Mouse (Mus musculus) heart, embryonic 10.5 days (tissue): ENCODE results near the gene Brsk2. TPM values are rescaled to one million over a fixed set of nuclear protein-coding genes. Genes with fewer than 3 reads are reported as not detected.

Source experiments
- DNase-seq: peaks from one replicate; pipeline ENCODE4 v3.0.0-alpha.2; 2017; ENCODE audit warnings: low spot score
- H3K27ac ChIP-seq: fragments of 300-500 bp; sonication (generic); 2 replicates; pipeline ENCODE4 v1.5.1; 2016; ENCODE audit warnings: mild to moderate bottlenecking
- H3K27me3 ChIP-seq: fragments of 300-500 bp; sonication (generic); 2 replicates; pipeline ENCODE4 v1.6.1; 2016; ENCODE audit warnings: mild to moderate bottlenecking; ENCODE audit not compliant: poor library complexity, insufficient read depth, severe bottlenecking
- H3K36me3 ChIP-seq: fragments of 300-500 bp; sonication (generic); 2 replicates; pipeline ENCODE4 v1.6.1; 2016; ENCODE audit warnings: mild to moderate bottlenecking, moderate library complexity
- H3K4me1 ChIP-seq: fragments of 300-500 bp; sonication (generic); 2 replicates; pipeline ENCODE4 v1.6.1; 2016; ENCODE audit warnings: mild to moderate bottlenecking
- H3K4me3 ChIP-seq: fragments of 300-500 bp; sonication (generic); 2 replicates; pipeline ENCODE4 v1.5.1; 2016; ENCODE audit warnings: mild to moderate bottlenecking, moderate library complexity
- H3K9me3 ChIP-seq: fragments of 300-500 bp; sonication (generic); 2 replicates; pipeline ENCODE4 v1.6.1; 2016; ENCODE audit warnings: mild to moderate bottlenecking, moderate library complexity
- WGBS: fragments of 180-500 bp; shearing (Covaris S2); methylation state at CpG from one replicate; pipeline ENCODE4 v1.1.7; 2016; 5-methylcytosine and 5-hydroxymethylcytosine counted together
- polyA plus RNA-seq: library from polyadenylated mRNA; unstranded; fragments of >200 nt; fragmentation: Nextera tagmentation; extraction: Ambion mirVana; gene quantifications from 2 replicates; pipeline ENCODE4 v1.2.1, GENCODE M21; 2016

The Brsk2 gene
- polyA plus RNA-seq, 1 experiment from 2014 or later = 0.19 TPM

DNA sequence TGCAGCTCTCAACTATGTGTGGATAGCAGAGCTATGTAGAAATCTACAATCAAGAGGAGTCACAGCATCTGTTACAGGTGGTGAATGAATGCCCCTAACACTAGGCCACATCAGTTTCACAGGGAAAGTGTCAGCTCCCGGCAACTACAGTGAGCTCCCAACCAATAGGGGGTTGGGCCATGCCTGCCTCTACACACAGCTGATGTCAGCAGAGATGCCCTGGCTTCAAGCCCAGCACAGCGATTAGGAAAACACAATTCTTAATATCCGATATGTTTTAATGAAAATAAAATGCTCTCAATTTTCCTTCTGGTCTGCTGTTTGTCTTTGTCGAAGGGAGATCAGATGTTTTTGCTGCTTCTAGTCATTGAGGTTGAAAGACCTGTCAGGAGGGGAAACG lies 6.1 kb upstream of the Brsk2 start:
- 75% methylated on average over 5 of the region's 5 CpGs for WGBS
- Histone ChIP-seq H3K36me3 (no peaks in the 10 kb centered on the region), H3K9me3 (no peaks in the 10 kb centered on the region), H3K27ac (no peak overlapping the region), H3K4me1 (no peaks in the 10 kb centered on the region), H3K4me3 (no peak overlapping the region), H3K27me3 (peaks cover 66% of the 10 kb centered on the region)
- DNase-seq = no peak

- WGBS = 35% methylated on average over 7 of the region's 7 CpGs
Measured at GRCm38 (mm10) chr7:141945927-141946326, 3.6 kb upstream of the Brsk2 start.

GRCm38 (mm10) chr7:141947512-141947911 lies 2.0 kb upstream of the Brsk2 start:
- Histone ChIP-seq H3K27me3 (peaks cover 98% of the 10 kb centered on the region), H3K4me3 (no peak overlapping the region)

More at GRCm38 (mm10) chr7:141945927-141946326, 3.6 kb upstream of the Brsk2 start:
- Histone ChIP-seq H3K4me1 (peaks cover 16% of the 10 kb centered on the region), H3K4me3 (no peak overlapping the region), H3K27me3 (peaks cover 84% of the 10 kb centered on the region), H3K27ac (no peak overlapping the region), H3K9me3 (no peaks in the 10 kb centered on the region), H3K36me3 (no peaks in the 10 kb centered on the region)
- DNase-seq = no peak

DNA sequence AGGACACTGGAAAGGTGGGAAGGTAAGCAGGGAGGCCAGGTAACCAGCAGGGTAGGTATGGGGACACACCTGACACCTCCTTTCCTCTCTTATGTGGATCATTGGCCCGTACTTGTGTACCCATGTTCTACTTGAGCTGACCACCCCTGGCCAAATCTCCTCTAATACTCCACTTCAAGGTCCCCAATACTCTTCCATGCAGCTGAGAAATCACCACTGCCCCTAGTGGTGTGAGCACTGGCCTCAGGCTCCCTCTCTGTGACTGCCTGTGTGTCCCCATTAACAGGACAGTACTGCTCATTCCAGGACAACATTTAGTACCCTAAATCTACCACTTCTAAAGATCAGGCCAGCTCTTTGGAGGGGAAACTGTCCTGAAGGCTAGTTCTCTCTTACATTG lies 1.5 kb upstream of the Brsk2 start:
- Histone ChIP-seq H3K27ac (no peak overlapping the region), H3K4me3 (no peak overlapping the region), H3K36me3 (no peaks in the 10 kb centered on the region), H3K27me3 (peaks cover 98% of the 10 kb centered on the region), H3K4me1 (peaks cover 16% of the 10 kb centered on the region), H3K9me3 (no peaks in the 10 kb centered on the region; the same call in 1 of the 2 replicates)
- DNase-seq = no peak
- 69% methylated on average over 1 of the region's 1 CpGs for WGBS

More at GRCm38 (mm10) chr7:141947512-141947911, 2.0 kb upstream of the Brsk2 start:
- Histone ChIP-seq H3K36me3 (no peaks in the 10 kb centered on the region), H3K4me1 (peaks cover 16% of the 10 kb centered on the region), H3K9me3 (no peaks in the 10 kb centered on the region; the same call in 1 of the 2 replicates), H3K27ac (no peak overlapping the region)
- no peak for DNase-seq

DNA sequence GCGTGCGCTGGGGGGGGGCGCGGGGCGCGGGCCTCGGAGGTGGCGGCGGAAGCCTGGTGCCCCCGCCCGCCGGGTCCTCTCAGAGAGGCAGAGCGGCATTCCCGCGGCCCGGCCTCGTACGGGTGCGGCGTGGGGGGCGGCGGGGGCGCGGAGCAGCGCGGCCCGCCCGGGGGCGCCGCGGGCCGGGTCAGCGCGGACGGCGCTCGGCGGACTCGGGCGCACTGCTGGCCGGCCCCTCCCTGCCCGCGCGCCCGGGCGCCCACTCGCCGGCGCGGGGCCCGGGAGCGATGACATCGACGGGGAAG lies 200 bp downstream of the Brsk2 start:
- no peak overlapping the region for H3K27ac ChIP-seq
- WGBS = under 1% methylated on average over 47 of the region's 54 CpGs
- no peak for DNase-seq
- no peaks in the 10 kb centered on the region; the same call in 1 of the 2 replicates for H3K9me3 ChIP-seq
- peaks cover 98% of the 10 kb centered on the region for H3K27me3 ChIP-seq
- H3K4me1 ChIP-seq = peaks cover 16% of the 10 kb centered on the region
- no peaks in the 10 kb centered on the region for H3K36me3 ChIP-seq
- H3K4me3 ChIP-seq = peak overlapping the region; percentile 63

DNA sequence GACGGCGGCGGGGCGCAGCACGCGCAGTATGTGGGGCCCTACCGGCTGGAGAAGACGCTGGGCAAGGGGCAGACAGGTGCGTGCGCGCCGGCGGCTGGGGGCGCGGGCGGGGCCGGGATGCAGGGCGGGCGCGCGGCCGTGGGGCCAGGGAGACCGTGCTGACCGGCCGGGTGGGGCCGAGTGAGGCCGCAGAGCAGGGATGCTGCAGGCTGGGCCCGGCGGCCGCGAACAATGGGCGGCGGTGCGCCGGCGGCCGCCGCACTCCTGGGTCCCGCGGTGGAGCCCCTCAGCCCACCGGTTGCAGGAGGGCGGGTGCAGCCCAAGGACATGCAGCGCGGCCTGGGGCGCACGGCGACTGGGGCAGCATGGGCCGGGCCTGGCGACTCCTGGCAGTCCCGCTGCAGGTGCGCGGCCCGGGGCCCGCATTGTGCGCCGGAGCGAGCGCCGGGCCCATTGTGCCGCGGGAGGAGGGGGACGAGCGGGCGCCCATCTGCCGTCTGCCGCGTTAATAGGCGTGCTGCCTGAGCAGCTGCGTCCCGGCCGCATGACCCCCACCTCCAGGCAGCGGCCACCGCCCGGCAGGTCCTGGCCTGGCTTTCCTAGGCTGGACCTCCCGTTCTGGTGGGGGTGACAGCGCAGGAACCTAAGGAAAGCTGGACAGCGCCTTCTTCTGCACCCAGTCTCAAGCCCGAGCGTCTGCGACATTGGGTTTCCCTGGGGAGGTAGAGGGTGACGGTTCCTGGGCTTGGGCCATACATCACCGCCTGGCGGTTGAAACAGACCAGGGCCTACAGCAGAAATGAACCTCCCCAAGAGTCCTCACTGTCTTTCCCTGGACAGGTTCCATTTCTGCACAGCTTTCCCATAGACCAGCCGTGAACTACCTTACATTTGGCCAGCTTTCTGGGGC lies 808 bp downstream of the Brsk2 start:
- Histone ChIP-seq H3K36me3 (no peaks in the 10 kb centered on the region), H3K27ac (no peak overlapping the region), H3K4me1 (peaks cover 16% of the 10 kb centered on the region), H3K9me3 (no peaks in the 10 kb centered on the region; the same call in 1 of the 2 replicates), H3K4me3 (peak overlapping the region; percentile 63), H3K27me3 (peaks cover 96% of the 10 kb centered on the region)
- no peak for DNase-seq
- WGBS = 2% methylated on average over 82 of the region's 84 CpGs

DNA sequence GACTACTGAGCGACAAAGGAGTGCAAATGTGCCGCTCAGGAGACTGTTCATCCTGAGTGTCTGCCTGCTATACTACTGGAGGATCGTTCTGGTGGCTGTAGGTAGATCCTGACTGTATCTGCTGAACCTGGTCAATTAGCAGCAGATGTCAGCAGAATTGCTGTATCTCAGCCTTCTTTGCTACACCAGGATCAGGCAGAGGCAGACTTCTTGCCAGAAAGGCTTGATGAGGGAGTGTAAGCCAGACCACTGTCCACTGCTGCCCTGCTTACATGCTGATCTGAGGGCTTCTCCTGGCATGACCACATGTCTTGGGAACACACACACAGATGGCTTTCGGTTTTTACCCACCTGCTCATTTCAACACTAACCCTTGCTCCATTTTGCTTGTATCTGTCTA lies 2.3 kb downstream of the Brsk2 start:
- H3K36me3 ChIP-seq = no peaks in the 10 kb centered on the region
- H3K4me3 ChIP-seq = no peak overlapping the region
- H3K27me3 ChIP-seq = peaks cover 95% of the 10 kb centered on the region
- no peaks in the 10 kb centered on the region; the same call in 1 of the 2 replicates for H3K9me3 ChIP-seq
- H3K27ac ChIP-seq = no peak overlapping the region
- 85% methylated on average over 4 of the region's 4 CpGs for WGBS
- no peak for DNase-seq
- peaks cover 16% of the 10 kb centered on the region for H3K4me1 ChIP-seq

GRCm38 (mm10) chr7:141952920-141953319 lies 3.4 kb downstream of the Brsk2 start:
- H3K27me3 ChIP-seq = peaks cover 85% of the 10 kb centered on the region
- H3K4me3 ChIP-seq = no peak overlapping the region
- no peak overlapping the region for H3K27ac ChIP-seq
- no peak for DNase-seq
- WGBS = 70% methylated on average over 4 of the region's 4 CpGs
- H3K4me1 ChIP-seq = peaks cover 16% of the 10 kb centered on the region
- H3K36me3 ChIP-seq = no peaks in the 10 kb centered on the region
- H3K9me3 ChIP-seq = no peaks in the 10 kb centered on the region; the same call in 1 of the 2 replicates

DNA sequence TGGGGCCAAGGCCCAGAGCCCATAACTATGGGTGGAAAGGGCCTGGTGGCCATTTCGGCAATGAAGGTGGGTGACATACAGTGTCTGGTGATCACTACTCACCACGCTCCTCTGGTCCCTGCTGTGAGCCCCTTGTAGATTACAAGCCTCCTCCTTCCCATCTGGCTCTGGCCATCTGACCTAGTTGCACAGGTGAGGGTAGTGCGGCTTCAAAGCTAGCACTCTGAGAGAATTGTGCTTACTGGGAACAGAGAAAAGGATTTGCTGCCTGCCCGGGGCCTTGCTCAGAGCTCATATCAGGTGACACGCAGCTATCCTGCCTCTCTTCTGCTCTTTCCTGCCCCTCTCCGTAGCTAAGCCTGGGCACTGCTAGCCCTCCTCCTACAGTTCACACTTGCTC lies 4.1 kb downstream of the Brsk2 start:
- Histone ChIP-seq H3K27ac (no peak overlapping the region), H3K27me3 (peaks cover 78% of the 10 kb centered on the region), H3K4me3 (no peak overlapping the region), H3K36me3 (no peaks in the 10 kb centered on the region), H3K9me3 (no peaks in the 10 kb centered on the region; the same call in 1 of the 2 replicates), H3K4me1 (peaks cover 16% of the 10 kb centered on the region)
- DNase-seq = no peak
- WGBS = 70% methylated on average over 6 of the region's 6 CpGs

GRCm38 (mm10) chr7:141955565-141956173 lies 6.1 kb downstream of the Brsk2 start:
- peaks cover under 1% of the 10 kb centered on the region; the same call in 1 of the 2 replicates for H3K4me1 ChIP-seq
- DNase-seq = no peak
- peaks cover 59% of the 10 kb centered on the region for H3K27me3 ChIP-seq
- WGBS = 68% methylated on average over 5 of the region's 5 CpGs
- H3K27ac ChIP-seq = no peak overlapping the region
- H3K4me3 ChIP-seq = no peak overlapping the region
- no peaks in the 10 kb centered on the region for H3K36me3 ChIP-seq
- no peaks in the 10 kb centered on the region; the same call in 1 of the 2 replicates for H3K9me3 ChIP-seq

GRCm38 (mm10) chr7:141956174-141956566 lies 6.6 kb downstream of the Brsk2 start:
- H3K27me3 ChIP-seq = peaks cover 54% of the 10 kb centered on the region
- H3K36me3 ChIP-seq = no peaks in the 10 kb centered on the region
- H3K9me3 ChIP-seq = no peaks in the 10 kb centered on the region; the same call in 1 of the 2 replicates
- WGBS = 72% methylated on average over 8 of the region's 8 CpGs
- no peak overlapping the region for H3K4me3 ChIP-seq
- H3K4me1 ChIP-seq = no peaks in the 10 kb centered on the region
- no peak for DNase-seq
- no peak overlapping the region for H3K27ac ChIP-seq

- Histone ChIP-seq H3K4me1 (no peaks in the 10 kb centered on the region), H3K4me3 (no peak overlapping the region), H3K27ac (no peak overlapping the region), H3K36me3 (no peaks in the 10 kb centered on the region), H3K9me3 (no peaks in the 10 kb centered on the region), H3K27me3 (peaks cover 40% of the 10 kb centered on the region)
- 84% methylated on average over 4 of the region's 4 CpGs for WGBS
- DNase-seq = no peak
Measured at GRCm38 (mm10) chr7:141957524-141958051, 8.0 kb downstream of the Brsk2 start.

DNA sequence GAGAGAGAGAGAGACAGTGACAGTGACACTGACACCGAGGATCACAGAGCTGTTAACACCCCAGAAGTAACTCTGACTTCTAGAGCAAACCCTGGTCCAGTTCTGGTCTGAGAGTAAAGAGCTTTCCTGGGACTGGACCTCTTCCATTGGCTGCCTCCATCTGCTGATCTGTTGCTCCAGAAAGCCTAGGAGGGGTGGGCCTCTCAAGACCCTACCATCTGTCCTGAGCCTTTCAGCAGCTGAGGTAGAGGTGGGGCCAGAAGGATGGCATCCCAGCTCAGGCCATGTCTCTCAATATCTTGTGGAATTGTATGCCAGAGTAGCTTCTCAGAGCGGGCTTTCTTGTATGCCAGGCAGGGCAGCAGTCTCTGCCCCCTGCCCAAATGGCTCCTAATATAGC lies 8.7 kb downstream of the Brsk2 start:
- H3K27ac ChIP-seq = no peak overlapping the region
- H3K4me1 ChIP-seq = no peaks in the 10 kb centered on the region
- H3K4me3 ChIP-seq = no peak overlapping the region
- H3K36me3 ChIP-seq = no peaks in the 10 kb centered on the region
- H3K9me3 ChIP-seq = no peaks in the 10 kb centered on the region
- WGBS = 84% methylated on average over 2 of the region's 2 CpGs
- H3K27me3 ChIP-seq = peaks cover 33% of the 10 kb centered on the region
- DNase-seq = no peak
